Mouse (Mus musculus): Measurements from ENCODE around the gene Arpc1b.

Gene Arpc1b

GRCm38 (mm10) chr5:145152690-145153089 is 38.7 kb downstream of the Arpc1b start:
- intact Hi-C loops (cut with DNase I), result no loop called here

GRCm38 (mm10) chr5:145161361-145161760 is 47.3 kb downstream of the Arpc1b start:
- intact Hi-C loops (cut with DNase I), result no loop called here

GRCm38 (mm10) chr5:145164710-145165109 is 50.7 kb downstream of the Arpc1b start:
- intact Hi-C loops (cut with DNase I), result no loop called here

- intact Hi-C loops (cut with DNase I), result no loop called here
Observed at GRCm38 (mm10) chr5:145165184-145165583, 51.2 kb downstream of the Arpc1b start.

- intact Hi-C loops (cut with DNase I), result no loop called here
Observed at GRCm38 (mm10) chr5:145166536-145167305, 52.7 kb downstream of the Arpc1b start, which contains the start of the genes Ptcd1 and Cpsf4. Ptcd1 (minus strand) TSS chr5:145167108. Cpsf4 (plus strand) TSS chr5:145167213.

GRCm38 (mm10) chr5:145167306-145167661 is 53.3 kb downstream of the Arpc1b start:
- intact Hi-C loops (cut with DNase I), result no loop called here

- intact Hi-C loops (cut with DNase I), result no loop called here
Observed at GRCm38 (mm10) chr5:145178461-145178980, 64.5 kb downstream of the Arpc1b start.

Measured in adrenal gland (tissue).